Mouse (Mus musculus): ENCODE results near the gene Sorbs1.

Sorbs1 gene

GRCm38 (mm10) chr19:40372679-40373078, 140.9 kb downstream of the Sorbs1 start:
- DNase-seq (ENCODE audit: low read depth): no peak

DNA sequence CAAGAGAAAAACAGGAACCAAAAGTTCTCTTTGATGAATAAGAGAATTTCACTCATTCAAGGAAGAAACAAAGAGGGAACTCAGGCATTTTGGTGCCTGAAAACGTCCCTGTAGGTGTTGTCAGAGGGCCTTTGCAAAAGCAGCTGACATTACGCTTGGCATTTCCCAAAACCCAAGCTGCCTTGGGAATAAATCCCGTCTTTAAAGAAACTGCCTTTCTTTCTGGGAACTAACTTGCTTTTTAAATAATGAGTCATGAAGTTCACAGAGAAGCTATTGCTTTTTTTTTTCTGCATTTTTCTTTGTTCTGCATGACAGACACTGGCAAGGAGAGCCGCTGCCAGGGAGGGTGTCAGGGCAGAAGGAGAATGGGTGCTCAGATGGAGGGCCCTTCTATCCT, 141.7 kb downstream of the Sorbs1 start:
- DNase-seq (ENCODE audit: low read depth): no peak

- no peak for DNase-seq (ENCODE audit: low read depth)
Observed at GRCm38 (mm10) chr19:40369852-40370811, 143.4 kb downstream of the Sorbs1 start.

DNA sequence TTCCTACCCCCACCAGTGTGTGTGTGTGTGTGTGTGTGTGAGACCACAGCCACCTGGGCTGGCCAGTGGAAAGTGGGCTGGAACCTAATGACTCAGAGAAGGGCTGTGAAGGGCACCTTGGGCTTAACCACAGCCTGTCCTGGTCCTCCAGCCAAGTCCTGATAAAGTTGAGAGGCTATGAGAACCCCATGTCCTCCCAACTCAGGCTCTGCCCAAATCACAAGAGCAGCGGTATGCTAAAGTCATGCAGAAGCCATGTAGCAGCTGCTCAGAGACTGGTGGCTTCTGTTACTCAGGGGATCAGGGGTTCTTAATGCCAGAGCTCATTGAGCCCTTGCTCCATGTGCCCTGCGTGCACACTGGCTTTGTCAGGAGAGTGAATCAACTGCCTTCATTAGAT, 145.1 kb downstream of the Sorbs1 start:
- DNase-seq (ENCODE audit: low read depth): no peak

DNA sequence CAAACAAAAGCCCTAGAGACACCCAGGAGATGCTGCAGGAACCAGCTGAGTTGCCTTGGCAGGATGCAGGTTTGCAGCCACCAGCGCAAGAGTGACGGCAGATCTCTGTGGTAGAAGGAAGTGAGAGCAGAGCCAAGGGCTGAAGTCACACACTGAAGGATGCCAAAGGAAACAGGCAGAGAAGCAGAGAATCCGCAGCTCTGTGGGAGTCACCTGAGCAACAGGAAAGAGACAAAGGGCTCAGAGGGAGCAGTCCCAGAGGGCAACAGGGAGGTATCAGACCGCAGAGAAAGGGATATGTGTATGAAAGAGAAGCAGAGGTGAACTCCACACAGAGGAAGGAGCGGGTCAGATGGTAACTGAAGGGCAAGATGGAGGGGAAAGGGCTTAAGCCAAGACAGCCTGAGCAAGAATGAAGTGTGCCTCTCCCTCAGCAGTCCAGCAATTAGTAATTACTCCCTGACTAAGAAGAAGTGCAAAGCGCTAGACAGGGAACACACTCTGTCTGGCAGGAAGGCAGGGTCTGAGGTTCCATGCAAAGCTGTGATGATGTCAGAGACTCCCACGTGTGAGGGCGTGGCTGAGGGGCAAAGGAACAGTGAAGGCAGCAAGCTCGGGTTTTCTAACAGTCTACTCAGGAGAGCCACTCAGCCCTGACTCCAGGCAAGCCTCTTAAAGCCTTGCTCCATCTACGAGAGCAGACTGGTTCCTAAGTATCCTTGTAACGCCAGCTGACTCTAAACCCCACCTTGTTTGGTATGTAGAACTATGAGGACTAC, 147.2 kb downstream of the Sorbs1 start:
- DNase-seq (ENCODE audit: low read depth): peak; percentile 63

GRCm38 (mm10) chr19:40365137-40365536, 148.4 kb downstream of the Sorbs1 start:
- DNase-seq (ENCODE audit: low read depth): no peak

DNA sequence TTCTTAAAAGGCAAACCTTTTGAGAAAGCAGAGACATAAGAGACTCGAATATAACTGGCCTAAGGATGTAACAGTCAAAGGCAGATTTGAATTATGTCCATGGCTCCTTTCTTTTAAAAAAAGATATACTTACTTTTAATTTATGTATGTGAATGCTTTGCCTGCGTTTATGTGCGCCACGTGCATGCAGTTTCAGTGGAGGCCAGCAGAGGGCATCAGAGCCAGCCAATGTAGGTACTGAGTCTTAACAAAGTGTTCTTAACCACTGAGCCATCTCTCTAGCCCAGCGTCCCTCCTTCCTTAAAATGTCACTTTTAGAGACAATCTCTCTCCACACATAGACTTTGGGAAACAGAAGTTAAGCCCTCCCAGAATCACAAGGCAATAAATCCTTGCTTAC, 150.1 kb downstream of the Sorbs1 start:
- DNase-seq (ENCODE audit: low read depth): peak; percentile 15

DNA sequence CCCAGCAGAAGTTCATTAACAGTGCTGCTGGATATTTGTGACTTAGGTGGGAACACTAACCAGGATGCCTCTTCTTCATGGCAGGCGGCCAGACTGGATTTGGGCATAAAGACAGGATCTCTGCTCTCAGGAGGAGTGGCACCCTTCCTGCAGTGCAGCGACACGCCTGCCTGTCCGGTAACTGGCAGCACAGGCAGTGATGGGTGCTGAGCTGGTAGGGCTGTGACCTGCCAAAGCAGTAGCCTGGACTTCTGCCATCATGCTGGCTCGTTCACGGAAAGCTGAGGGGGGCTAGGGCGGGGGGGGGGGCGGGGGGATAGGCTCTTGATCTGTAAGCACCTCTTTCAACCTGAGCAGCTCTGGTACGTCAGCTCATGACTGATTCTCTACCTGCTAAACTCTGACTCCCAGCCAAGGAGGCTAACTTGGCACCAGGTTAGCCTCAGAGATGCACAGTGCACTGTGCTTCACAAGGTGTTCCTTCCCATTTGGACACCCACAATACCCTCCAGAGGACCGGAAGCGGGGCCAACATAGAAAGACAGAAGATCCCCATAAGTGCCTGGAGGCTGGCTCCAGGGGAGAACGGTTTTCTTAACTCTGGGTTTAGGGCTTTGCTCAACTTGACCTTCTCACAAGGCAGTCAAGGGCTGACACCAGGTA, 151.2 kb downstream of the Sorbs1 start:
- DNase-seq (ENCODE audit: low read depth): no peak

DNA sequence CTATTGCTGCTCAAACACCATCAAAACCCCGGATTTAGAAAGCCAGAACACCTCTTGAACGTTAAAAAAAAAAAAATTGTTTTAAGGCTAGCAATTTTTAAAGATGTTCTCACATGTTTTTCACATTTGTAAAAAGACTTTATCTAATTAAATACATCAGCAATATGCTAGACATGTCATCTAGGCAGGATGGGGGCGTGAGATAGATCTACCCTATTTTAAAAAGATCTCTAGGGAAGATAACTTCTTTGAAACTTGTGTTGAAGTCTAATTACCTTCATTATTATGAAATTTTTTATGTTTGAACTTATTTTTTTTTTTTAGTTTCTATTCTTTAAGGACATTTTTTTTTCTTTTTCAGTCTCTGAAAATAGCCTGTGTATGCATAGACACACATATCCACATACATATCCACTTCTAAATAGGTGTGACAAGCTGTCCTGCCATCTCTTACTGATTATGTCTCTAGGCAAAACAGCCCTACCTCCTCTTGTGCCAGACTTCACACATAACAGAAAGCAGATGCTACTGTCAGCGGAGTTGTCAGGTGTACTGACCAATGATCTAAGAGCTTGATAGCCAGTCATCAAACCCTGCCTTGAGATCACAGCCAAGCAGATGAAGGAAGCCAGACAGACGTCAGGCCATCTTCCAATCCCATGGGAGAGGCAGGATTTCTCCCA, 153.7 kb downstream of the Sorbs1 start:
- no peak for DNase-seq (ENCODE audit: low read depth)

DNA sequence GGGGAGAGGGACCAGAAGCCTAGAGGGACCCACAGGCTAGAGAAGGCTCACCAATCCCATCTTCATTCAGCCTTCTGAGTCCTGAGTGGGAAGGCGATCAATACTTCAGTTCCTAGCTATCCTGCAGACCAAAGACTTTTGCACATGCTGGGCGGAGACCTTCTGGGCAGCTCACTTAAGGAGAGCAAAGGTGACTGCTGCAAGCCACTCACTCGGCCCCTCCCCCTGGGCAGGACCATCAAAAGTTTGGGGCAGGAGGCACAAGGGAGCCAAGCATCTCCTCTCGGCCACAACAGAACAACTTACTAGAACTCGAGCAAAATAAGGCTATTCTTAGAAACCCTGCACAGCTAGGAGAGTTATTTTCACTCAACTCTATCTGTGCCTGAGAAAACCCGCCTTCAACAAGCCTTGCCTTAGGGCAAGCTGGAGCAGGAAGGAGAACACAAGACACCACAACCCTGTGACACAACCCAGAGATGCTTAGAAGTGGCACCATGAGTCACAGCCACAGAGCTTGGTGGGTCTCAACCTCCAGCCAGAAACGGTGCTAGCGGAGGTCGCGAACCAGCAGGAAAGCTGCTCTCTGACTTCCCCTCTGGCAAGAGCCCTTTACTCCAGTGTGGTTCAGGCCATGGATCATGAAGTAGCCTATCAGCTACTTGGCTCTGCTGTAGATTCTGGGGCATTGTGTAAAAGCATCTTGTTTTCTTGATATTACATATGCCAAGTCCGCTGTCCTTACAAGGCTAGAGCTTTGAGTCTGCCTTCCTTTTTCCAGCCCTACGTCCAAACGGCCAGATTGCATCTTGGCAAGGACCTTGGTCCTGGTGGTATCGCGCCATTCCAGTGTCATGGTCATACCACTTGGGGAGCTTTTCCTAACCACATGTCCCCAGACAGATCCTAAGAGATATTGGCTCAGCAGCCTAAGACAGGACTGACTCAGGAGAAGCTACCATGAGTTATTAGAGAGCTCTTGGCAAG, 156.8 kb downstream of the Sorbs1 start:
- DNase-seq (ENCODE audit: low read depth): no peak

DNA sequence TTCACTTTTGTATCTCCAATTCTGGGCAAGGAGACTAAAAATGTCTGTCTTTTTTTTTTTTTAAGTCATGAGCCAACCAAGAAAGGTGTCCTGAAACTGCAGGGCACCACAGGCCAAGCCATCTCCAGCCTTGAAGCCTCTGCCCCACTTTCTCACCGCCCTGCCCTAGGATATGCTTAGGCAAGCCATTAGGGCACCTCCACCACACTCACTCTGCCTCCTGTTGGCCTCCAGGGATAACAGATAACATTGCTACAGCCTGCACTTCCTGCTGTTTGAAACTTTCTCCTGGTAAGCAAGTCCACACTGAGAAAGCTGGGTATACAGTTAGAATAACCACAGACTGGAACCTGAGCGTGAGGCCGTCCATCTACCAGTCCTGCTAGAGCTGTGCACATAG, 158.5 kb downstream of the Sorbs1 start:
- DNase-seq (ENCODE audit: low read depth): no peak

GRCm38 (mm10) chr19:40352006-40352405, 161.6 kb downstream of the Sorbs1 start:
- DNase-seq (ENCODE audit: low read depth): no peak

DNA sequence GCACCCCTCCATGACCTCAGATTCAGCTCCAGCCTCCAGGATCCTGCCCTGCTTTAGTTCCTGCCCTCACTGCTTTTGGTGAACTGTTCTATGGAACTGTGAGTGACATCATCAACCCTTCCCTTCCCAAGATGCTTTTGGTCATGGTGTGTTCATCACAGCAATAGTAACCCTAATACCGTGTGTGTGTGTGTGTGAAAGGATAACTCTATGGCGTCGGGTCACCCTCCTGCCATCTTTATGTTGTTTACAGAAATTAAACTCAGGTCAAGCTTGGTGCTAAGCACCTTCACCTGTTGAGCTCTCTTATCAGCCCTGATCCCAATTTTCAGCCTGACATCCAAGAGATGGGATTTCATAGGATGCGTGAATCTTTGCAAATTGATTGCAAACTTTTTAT, 162.7 kb downstream of the Sorbs1 start:
- DNase-seq (ENCODE audit: low read depth): no peak

DNA sequence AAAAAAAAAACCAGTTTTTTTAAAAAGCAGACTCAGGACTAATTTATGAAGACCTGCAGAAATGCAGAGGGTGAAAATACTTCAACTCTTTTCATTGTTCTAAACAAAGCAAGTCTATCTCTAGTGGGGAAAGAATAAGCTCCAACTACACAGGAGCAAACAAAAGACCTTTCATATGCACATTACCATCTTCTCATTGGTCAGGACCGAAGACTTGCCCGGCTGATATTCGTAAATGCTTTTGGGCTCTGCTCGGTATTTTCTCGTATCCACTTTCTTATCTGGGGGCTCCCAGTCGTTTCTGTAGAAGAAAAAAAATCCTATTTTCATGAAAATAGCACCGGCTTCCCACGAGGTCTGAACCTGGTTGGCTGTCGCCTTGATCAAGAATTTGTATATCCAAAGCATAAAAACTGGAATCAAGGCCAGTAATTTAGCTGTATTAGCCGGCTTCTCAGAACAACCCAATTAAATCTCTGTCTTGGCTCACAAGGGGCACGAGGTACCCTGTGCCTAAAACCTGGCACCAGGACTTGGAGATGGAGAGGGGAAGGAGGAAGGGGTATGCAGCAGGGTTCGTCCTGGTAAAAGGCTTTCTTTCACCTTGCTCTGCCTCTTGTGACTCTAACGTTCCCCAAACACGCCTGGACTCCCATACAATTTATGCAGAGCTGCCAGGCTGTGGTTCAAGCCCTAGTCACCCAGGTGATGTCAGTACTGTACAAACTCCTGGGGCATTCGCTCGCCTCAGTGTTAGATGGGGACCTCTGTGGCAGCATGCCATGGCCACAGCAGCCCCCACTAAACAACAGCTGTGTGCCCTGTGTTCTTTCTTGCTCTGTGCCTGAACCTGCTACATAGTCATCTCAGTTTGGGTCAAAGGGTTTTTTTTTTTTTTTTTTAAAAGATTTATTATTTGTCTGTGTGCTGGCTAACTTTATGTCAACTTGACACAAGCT, 163.6 kb downstream of the Sorbs1 start:
- no peak for DNase-seq (ENCODE audit: low read depth)

DNA sequence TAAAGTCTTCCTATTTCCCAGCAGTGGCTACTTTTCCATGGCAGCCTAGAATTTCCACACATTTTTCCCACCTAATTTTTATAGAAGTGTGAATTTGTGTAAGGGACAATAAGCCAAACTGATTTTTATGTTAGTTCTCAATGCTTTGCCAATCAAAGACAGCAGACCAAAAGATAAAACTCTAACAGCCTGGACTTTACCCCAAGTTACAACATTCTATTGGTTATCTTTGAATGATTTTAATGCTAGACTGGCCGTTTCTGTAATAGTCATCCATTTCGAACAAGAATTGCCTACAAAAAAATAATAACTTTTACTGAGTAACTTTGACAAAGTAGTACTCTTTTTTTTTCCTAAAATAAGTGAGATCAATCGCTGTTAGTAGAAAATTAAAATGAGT, 164.3 kb downstream of the Sorbs1 start:
- no peak for DNase-seq (ENCODE audit: low read depth)

- no peak for DNase-seq (ENCODE audit: low read depth)
Observed at GRCm38 (mm10) chr19:40348652-40349051, 164.9 kb downstream of the Sorbs1 start.

DNA sequence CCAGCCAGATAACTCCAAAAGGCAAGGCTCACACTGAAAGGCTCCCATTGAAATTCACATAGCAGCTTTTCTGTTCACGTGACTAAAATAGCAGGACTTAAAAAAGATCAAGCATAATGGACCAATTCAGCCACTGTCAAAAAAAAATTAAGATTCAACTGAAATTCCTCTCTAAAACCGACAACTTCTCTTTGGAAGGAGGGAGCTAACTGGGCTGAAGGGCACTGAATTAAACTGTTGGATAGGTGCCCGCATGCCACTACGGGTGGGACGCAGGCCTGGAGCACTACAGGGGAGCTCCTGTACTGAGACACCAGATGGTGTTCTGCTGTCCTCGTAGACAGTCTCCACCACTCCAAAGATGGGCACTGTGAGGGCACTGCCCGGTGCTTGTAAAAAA, 165.4 kb downstream of the Sorbs1 start:
- no peak for DNase-seq (ENCODE audit: low read depth)

DNA sequence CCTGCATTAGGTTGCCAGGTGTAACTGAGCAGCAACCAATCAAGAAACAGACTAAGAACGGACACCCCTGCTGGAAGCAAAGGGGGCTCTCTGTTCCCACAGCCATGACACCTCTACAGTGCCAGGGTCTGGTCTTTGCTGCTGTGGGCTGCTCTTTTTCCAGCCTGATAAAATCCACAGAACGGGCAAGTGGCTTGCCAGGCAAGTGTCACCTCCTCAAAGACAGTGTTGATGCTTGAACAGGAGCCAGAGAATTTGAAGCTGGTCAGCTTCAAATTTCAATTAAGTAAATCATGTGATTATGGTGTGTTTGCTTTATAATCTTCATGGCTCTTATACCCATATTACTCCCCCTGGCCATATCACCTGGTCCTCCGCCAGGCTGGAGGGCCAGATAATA, 166.7 kb downstream of the Sorbs1 start:
- no peak for DNase-seq (ENCODE audit: low read depth)

DNA sequence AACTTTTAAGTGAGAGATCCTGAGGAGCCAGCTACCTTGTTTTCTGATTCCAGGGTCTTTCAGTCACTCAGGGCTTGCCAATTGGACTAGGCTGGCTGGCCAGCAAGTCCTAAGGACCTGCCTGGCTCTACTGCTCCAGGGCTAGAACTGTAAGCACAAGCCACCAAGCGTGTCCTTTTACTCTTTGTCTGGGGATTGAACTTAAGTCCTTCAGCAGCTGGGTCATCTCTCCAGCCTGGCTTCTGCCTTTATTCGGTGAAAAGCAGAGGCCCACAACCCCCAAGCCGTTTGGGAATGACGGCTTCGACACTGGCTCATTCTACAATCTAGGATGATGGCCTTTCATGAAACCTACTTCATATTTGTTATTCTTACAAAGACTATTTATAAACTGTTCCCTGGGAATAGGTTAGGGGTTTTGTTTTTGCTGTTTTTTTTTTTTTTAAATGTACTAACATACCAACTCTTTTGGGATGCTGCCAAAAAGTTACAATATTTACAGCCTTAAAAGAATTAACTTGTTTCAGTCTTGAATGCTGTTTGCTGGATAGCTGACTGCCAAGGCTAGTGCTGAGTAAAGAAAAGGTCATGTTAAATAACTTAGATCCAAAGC, 167.2 kb downstream of the Sorbs1 start:
- no peak for DNase-seq (ENCODE audit: low read depth)

All from induced T-regulatory cell, adult 2 months (primary cell).